Mouse (Mus musculus) limb, embryonic 13.5 days (tissue): ENCODE measurements at regions not wholly inside any gene's neighbourhood (a gene's known extent, or its start where the extent isn't known, plus 50 kb on each side); places are given as distances from the start of the nearest gene placed in this dataset.

Source experiments
- ATAC-seq: fragments of 200-750 bp; cut with Nextera tagmentation; 2 replicates; pipeline ENCODE4 v1.8.0; 2017; ENCODE audit warnings: low read depth, moderate number of reproducible peaks, moderate TSS enrichment; ENCODE audit not compliant: low FRiP score
- H3K27ac ChIP-seq: fragments of 300-500 bp; sonication (generic); 2 replicates; pipeline ENCODE4 v1.5.1; 2015; ENCODE audit warnings: inconsistent platforms, mild to moderate bottlenecking, moderate library complexity
- H3K27me3 ChIP-seq: fragments of 300-500 bp; sonication (generic); 2 replicates; pipeline ENCODE4 v1.6.1; 2015; ENCODE audit warnings: mild to moderate bottlenecking, inconsistent platforms
- H3K36me3 ChIP-seq: fragments of 300-500 bp; sonication (generic); 2 replicates; pipeline ENCODE4 v1.6.1; 2015; ENCODE audit warnings: inconsistent platforms, mild to moderate bottlenecking, moderate library complexity
- H3K4me1 ChIP-seq: fragments of 300-500 bp; sonication (generic); 2 replicates; pipeline ENCODE4 v1.6.1; 2015; ENCODE audit warnings: inconsistent platforms
- H3K4me2 ChIP-seq: fragments of 300-500 bp; sonication (generic); replicated peaks from 2 replicates; pipeline ENCODE4 v1.6.1; 2015; ENCODE audit warnings: inconsistent platforms, mild to moderate bottlenecking, moderate library complexity
- H3K4me3 ChIP-seq: fragments of 300-500 bp; sonication (generic); 2 replicates; pipeline ENCODE4 v1.5.1; 2015; ENCODE audit warnings: moderate library complexity, mild to moderate bottlenecking, inconsistent platforms
- H3K9ac ChIP-seq: fragments of 300-500 bp; sonication (generic); 2 replicates; pipeline ENCODE4 v1.6.1; 2015; ENCODE audit warnings: mild to moderate bottlenecking, inconsistent platforms
- H3K9me3 ChIP-seq: fragments of 300-500 bp; sonication (generic); 2 replicates; pipeline ENCODE4 v1.6.1; 2016; ENCODE audit warnings: inconsistent platforms
- WGBS: fragments of 180-500 bp; shearing (Covaris S2); methylation state at CpG from one replicate; pipeline ENCODE4 v1.1.7; 2015; 5-methylcytosine and 5-hydroxymethylcytosine counted together

DNA sequence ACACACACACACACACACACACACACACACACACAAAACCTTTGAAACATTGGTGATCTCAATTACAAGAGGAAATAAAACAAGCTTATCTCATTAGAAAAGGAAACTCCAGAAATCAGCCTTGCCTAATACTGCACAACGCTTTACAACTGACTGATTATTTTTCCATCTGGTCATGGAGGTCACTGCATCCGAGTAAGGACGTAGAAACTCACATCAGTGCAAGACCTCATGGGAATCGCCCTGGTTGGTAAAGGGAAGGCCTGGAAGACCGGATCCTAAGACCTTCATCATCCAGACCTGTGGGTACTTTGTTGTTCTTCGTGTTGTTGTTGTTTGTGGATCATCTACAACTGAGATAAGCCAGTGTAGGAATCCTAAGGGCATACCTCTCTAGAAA is 77.8 kb upstream of the Sestd1 start:
- no peak overlapping the region for H3K27ac ChIP-seq
- H3K4me1 ChIP-seq: no peaks in the 10 kb centered on the region
- no peaks in the 10 kb centered on the region for H3K27me3 ChIP-seq
- H3K36me3 ChIP-seq: no peaks in the 10 kb centered on the region
- H3K9ac ChIP-seq: no peak overlapping the region
- no peaks in the 10 kb centered on the region for H3K9me3 ChIP-seq
- H3K4me2 ChIP-seq: no peak overlapping the region
- ATAC-seq: no peak
- H3K4me3 ChIP-seq: no peak overlapping the region
- WGBS: 70% methylated on average over 6 of the region's 6 CpGs

DNA sequence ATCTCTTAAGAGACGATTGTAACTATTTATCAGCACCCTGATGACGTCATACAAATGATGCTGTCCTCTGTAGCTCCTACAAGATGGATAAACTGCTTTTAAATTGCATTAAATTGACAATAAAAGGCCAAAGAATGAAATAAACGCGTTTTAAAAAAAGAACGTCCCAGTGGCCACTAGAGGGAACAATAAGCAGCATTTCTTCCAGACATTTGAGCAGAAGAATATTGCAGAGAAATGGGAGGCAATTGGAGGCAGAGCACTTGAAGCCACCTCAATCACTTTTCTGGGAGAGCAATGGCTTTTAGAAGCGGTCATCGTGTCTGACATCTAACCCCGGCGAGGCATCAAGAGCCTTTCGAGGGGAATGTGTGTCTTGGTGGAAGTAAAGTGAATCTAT is 76.4 kb upstream of the Sestd1 start:
- 74% methylated on average over 10 of the region's 10 CpGs for WGBS
- Histone ChIP-seq H3K9me3 (no peaks in the 10 kb centered on the region), H3K27me3 (no peaks in the 10 kb centered on the region), H3K4me2 (no peak overlapping the region), H3K36me3 (no peaks in the 10 kb centered on the region), H3K9ac (no peak overlapping the region), H3K27ac (no peak overlapping the region), H3K4me3 (no peak overlapping the region), H3K4me1 (0 out of 2 replicates have a peak, but pooled peaks cover 4% of the 10 kb centered on the region)
- no peak for ATAC-seq

- H3K27me3 ChIP-seq: no peaks in the 10 kb centered on the region
- H3K27ac ChIP-seq: no peak overlapping the region
- H3K9ac ChIP-seq: no peak overlapping the region
- no peaks in the 10 kb centered on the region; the same call in 1 of the 2 replicates for H3K9me3 ChIP-seq
- no peak for ATAC-seq
- 72% methylated on average over 8 of the region's 8 CpGs for WGBS
- H3K4me2 ChIP-seq: no peak overlapping the region
- no peaks in the 10 kb centered on the region for H3K36me3 ChIP-seq
- 0 out of 2 replicates have a peak, but pooled peaks cover 4% of the 10 kb centered on the region for H3K4me1 ChIP-seq
- no peak overlapping the region for H3K4me3 ChIP-seq
Observed at GRCm38 (mm10) chr2:77351987-77352628, 71.7 kb upstream of the Sestd1 start.

DNA sequence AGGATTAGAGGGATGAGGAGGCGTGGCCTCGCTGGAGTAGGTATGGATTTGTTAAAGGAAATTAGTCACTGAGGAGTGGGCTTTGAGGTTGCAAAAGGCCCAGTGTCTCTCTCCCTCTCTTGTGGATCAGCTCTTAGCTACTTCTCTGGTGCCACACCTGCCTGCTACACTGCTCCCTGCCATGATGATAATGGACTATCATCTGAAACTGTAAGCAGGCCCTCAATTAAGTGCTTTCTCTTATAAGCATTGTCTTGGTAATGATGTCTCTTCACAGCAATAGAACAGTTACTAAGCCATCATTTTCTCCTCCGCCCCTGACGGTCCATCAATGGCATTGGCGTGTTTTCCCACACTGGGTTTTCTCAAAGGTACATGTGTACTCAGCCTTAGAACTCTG is 66.6 kb upstream of the Sestd1 start:
- ATAC-seq: no peak
- H3K4me3 ChIP-seq: no peak overlapping the region
- WGBS: 91% methylated on average over 5 of the region's 5 CpGs
- H3K27me3 ChIP-seq: no peaks in the 10 kb centered on the region
- no peak overlapping the region for H3K9ac ChIP-seq
- H3K27ac ChIP-seq: no peak overlapping the region
- H3K36me3 ChIP-seq: no peaks in the 10 kb centered on the region
- H3K4me2 ChIP-seq: no peak overlapping the region
- H3K9me3 ChIP-seq: peaks cover 4% of the 10 kb centered on the region
- 0 out of 2 replicates have a peak, but pooled peaks cover 4% of the 10 kb centered on the region for H3K4me1 ChIP-seq

GRCm38 (mm10) chr2:77343736-77344440 is 63.5 kb upstream of the Sestd1 start:
- Histone ChIP-seq H3K9me3 (peaks cover 4% of the 10 kb centered on the region), H3K27ac (no peak overlapping the region), H3K4me1 (0 out of 2 replicates have a peak, but pooled peaks cover 4% of the 10 kb centered on the region), H3K27me3 (no peaks in the 10 kb centered on the region), H3K36me3 (no peaks in the 10 kb centered on the region), H3K4me2 (no peak overlapping the region), H3K4me3 (no peak overlapping the region), H3K9ac (no peak overlapping the region)
- ATAC-seq: no peak
- 92% methylated on average over 16 of the region's 16 CpGs for WGBS

DNA sequence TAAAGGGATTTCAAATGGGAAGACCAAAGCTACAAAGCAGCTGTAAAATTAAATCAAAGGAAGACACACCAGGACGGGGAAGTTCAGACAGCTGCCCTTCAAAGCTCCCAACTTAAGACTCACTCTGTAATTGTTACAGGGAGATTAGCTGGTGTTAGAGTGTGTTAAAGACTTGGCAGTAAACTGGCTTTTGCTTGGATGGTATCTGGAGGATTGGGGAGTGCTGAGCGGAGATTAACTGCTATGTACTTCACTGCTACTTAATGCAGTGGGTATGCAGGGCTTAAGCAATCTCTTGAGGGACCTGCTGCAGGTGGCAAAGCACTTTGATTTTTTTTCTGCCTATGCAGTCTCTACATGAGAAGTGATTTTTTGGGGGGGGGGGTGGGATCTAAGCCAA is 62.0 kb upstream of the Sestd1 start:
- Histone ChIP-seq H3K27me3 (no peaks in the 10 kb centered on the region), H3K9ac (no peak overlapping the region)
- no peak for ATAC-seq

DNA sequence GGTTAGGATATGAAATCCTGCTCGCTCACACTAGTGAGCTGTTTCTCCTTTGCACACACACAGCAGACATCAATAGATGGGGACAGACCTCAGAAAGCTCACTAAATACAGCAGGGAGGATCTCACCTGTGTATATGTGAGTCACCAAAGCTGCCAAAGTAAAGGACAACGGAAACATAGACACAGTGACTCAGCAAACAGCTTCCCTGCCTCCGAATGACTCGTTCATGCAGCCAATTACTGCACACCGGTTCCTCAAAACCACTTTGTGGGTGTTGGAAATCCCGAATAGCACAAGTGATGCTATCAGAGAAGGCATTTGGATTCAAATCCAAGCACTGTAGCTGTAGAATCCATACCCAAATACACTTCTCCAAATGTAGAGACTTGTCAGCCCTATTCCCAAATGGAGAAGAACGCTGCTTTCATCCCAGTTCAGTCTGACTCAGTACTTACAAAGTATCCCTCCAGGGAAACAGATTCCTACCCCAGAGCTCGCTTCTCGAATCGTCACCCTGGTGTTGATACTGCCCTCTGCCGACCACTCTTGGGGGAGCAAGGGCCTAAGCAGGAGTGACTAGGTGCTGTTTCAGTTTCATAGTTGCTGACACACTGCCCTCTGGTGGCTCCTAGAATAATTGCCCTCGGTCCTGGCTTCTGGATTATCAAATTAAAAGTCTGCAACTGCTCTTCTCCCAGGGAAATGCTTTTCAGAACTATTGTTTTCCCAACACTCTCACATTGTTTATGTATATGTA is 61.4 kb upstream of the Sestd1 start:
- H3K9me3 ChIP-seq: peaks cover 4% of the 10 kb centered on the region; the same call in 1 of the 2 replicates
- no peaks in the 10 kb centered on the region for H3K27me3 ChIP-seq
- WGBS: 43% methylated on average over 12 of the region's 12 CpGs
- H3K27ac ChIP-seq: no peak overlapping the region
- H3K36me3 ChIP-seq: no peaks in the 10 kb centered on the region
- peak; percentile 74; the same call in 1 of the 2 replicates for ATAC-seq
- no peak overlapping the region for H3K9ac ChIP-seq
- no peak overlapping the region for H3K4me3 ChIP-seq
- no peak overlapping the region for H3K4me2 ChIP-seq
- 0 out of 2 replicates have a peak, but pooled peaks cover 4% of the 10 kb centered on the region for H3K4me1 ChIP-seq

More for the DNA sequence above, 62.0 kb upstream of the Sestd1 start:
- Histone ChIP-seq H3K4me2 (no peak overlapping the region), H3K27ac (no peak overlapping the region), H3K9me3 (peaks cover 4% of the 10 kb centered on the region), H3K4me3 (no peak overlapping the region), H3K36me3 (no peaks in the 10 kb centered on the region), H3K4me1 (0 out of 2 replicates have a peak, but pooled peaks cover 4% of the 10 kb centered on the region)
- WGBS: 21% methylated on average over 2 of the region's 2 CpGs

GRCm38 (mm10) chr2:77340076-77340475 is 59.7 kb upstream of the Sestd1 start:
- no peak overlapping the region for H3K9ac ChIP-seq
- H3K4me1 ChIP-seq: peaks cover 3% of the 10 kb centered on the region; the same call in 1 of the 2 replicates
- 85% methylated on average over 6 of the region's 6 CpGs for WGBS
- no peak overlapping the region for H3K4me3 ChIP-seq
- peaks cover 4% of the 10 kb centered on the region; the same call in 1 of the 2 replicates for H3K9me3 ChIP-seq
- H3K27me3 ChIP-seq: no peaks in the 10 kb centered on the region
- no peak for ATAC-seq
- no peaks in the 10 kb centered on the region for H3K36me3 ChIP-seq
- H3K27ac ChIP-seq: no peak overlapping the region
- H3K4me2 ChIP-seq: no peak overlapping the region

DNA sequence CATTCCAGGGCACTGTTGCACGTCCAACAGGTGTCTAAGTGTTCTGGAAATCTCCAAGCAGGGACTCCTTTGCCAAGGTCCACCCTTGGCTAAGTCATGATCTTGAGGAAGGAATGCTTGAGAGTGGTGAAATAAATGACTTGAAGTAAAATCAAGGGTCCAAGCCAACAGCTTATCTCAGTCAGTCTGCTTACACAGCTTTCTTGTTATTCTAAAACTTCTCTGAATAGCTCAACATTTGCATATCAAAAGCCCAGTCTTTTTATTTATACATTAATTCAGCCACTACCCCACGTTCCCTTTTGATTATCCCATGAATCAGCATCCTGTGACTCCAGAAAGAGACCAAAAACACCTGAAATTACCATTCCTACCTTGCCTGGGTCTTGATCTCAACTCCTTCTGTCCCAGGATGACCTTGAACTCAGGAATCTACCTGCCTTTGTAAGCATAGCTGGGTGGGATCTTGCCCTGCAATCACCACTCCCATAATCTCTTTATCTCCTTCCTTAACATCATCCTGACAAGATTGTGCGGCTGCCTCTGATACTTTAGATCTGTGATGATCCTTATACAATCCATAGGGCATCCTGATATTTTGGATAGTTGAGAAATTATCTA is 57.5 kb upstream of the Sestd1 start:
- no peak overlapping the region for H3K27ac ChIP-seq
- H3K9ac ChIP-seq: no peak overlapping the region
- H3K4me3 ChIP-seq: no peak overlapping the region
- H3K9me3 ChIP-seq: no peaks in the 10 kb centered on the region
- no peak for ATAC-seq
- H3K4me2 ChIP-seq: no peak overlapping the region
- peaks cover 13% of the 10 kb centered on the region; the same call in 1 of the 2 replicates for H3K4me1 ChIP-seq
- WGBS: 74% methylated on average over 3 of the region's 3 CpGs
- H3K27me3 ChIP-seq: no peaks in the 10 kb centered on the region
- no peaks in the 10 kb centered on the region for H3K36me3 ChIP-seq

- Histone ChIP-seq H3K4me1 (peaks cover 13% of the 10 kb centered on the region; the same call in 1 of the 2 replicates), H3K4me2 (no peak overlapping the region), H3K4me3 (no peak overlapping the region), H3K27ac (no peak overlapping the region), H3K9me3 (no peaks in the 10 kb centered on the region), H3K9ac (no peak overlapping the region), H3K36me3 (no peaks in the 10 kb centered on the region), H3K27me3 (no peaks in the 10 kb centered on the region)
- WGBS: 64% methylated on average over 3 of the region's 3 CpGs
- ATAC-seq: no peak
Observed at GRCm38 (mm10) chr2:77337318-77337717, 56.9 kb upstream of the Sestd1 start.

DNA sequence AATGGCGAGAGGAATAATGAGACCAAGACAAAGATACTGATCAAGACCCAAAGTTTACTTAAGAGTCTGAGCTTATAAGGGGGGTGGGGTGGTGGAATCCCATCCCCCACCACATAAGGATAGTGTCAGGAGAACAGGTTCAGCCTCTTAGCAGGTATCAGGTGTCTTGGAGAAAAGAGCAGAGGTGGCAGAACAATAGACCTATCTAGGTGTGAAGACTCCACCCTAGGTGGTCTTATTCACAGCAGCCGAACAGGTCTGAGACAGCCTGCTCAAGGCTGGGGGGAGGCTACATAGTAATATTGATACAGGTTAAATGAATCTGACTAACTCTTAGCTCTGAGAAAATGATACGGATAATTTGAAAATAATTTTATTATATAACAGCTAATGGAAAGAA is 56.4 kb upstream of the Sestd1 start:
- H3K27ac ChIP-seq: no peak overlapping the region
- H3K4me2 ChIP-seq: no peak overlapping the region
- no peaks in the 10 kb centered on the region for H3K27me3 ChIP-seq
- no peaks in the 10 kb centered on the region for H3K36me3 ChIP-seq
- ATAC-seq: no peak
- H3K9ac ChIP-seq: no peak overlapping the region
- H3K9me3 ChIP-seq: no peaks in the 10 kb centered on the region
- WGBS: 84% methylated on average over 3 of the region's 3 CpGs
- H3K4me3 ChIP-seq: no peak overlapping the region
- H3K4me1 ChIP-seq: peaks cover 13% of the 10 kb centered on the region; the same call in 1 of the 2 replicates
